Mouse (Mus musculus) E14TG2a.4 (cell line): ENCODE measurements around the gene Sel1l3.

Experiments
- CTCF ChIP-seq: conservative IDR thresholded peaks from 2 replicates; pipeline ENCODE4 v1.5.1; 2014; ENCODE audit warnings: low read length
- NANOG ChIP-seq: IDR thresholded peaks from 2 replicates; pipeline ENCODE4 v1.6.1; 2014; ENCODE audit warnings: borderline replicate concordance, low read length, mixed read lengths

- no peak for TF ChIP-seq CTCF
- no peak for TF ChIP-seq NANOG
These were observed 38.5 kb downstream of the Sel1l3 start for GRCm38 (mm10) chr5:53175195-53175594.
